Mouse (Mus musculus) ovary, postnatal 36 days (tissue): ENCODE measurements around the gene Ltc4s.

Experiments used
- DNase-seq: peaks from one replicate; pipeline ENCODE4 v3.0.0; 2022; ENCODE audit warnings: low spot score, mixed read lengths

Ltc4s gene

DNA sequence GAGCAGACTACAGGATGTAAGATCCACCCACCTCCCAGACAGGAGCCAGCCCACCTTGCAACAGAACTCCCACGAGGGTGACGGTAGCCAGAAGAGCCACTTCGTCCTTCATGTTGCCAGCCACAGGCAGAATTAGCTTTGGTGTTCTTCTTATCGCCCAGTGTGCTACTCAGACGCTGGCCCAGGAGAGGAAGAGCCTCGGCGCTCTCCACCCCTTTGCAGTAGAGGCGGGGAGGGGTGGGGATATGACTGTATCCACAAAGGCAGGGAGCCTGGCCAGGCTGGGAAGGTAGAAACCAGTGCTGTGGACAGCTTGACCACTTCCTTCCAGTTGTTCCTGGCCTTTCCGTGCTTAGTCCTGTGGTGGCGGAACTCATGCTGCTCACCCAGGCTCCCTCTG is at the start of gene Ltc4s:
Gene Ltc4s, minus strand, starts transcription at position 293 of the 400 bp plus-strand sequence.
- DNase-seq: no peak

DNA sequence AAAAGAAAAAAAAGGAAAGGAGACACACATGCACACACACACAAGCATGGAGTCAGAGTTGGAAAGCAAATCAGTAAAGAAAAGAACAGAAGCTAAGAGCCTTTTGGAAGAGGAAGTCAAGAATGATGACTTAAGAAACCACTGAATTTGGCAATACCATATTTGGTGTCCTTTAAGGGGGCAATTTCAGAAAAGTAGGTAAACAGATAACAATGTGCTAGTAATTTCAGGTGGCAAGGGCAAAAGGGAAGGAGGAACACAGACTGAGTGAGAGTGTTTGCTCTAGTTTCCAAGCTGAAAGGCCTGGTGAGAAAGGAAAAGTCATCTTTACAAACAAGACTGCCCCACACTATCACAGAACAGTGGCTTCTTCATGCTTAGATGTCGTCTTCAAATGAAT is 48.0 kb upstream of the Ltc4s start:
- DNase-seq: no peak

DNA sequence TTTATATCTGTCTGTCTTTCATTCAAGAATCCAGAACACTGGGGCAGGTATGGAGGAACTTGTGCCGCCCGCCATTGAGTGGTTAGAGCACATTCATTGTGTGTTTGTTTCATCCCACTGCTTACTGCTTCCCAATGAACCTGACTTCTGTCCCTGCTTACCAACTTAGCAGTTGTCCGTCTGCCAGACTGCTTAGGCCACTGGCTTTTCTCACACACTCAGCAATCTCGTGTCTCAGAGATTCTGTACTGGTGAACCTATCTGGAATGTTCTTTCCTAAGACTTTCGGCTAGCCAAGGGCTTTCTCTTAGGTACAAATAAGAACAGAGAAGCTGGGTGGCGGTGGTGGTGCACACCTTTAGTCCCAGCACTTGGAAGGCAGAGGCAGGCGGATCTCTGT is 47.3 kb upstream of the Ltc4s start:
- no peak for DNase-seq

DNA sequence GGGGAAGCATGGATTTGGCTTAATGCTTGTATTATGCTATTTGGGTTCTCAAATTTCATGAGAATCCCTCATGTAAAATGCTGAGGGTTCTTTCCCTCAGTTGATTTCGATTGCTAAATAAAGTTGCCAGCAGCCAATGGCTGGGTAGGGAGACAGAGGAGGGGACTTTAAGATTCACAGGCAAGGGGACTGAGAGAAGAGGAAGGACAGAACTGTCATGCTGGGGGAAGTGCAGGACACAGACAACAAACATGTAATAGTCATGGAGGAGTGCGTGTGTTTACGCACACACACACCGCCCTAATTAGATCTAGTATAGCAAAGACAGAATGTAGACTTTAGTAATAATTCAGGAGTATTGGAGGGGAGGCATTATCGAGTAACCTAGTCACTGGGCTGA is 46.8 kb upstream of the Ltc4s start:
- DNase-seq: no peak

DNA sequence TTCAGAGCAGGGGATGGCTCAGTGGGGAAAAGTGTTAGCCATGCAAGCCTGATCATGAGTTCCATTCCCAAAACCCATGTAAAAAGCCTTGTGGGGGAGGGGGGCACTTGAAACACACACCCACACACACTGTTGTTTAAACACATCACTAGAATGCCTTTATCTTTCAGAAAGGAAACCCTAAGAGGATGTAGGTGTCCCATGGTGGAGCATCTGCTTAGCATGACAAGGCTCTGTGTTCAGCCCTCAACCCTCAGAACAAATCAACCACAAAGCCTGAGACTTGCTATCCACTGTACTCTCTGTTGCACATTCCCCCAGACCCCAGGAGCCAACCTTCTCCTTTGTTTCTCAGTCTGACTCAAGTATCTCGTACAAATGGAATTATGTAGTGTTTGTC is 41.6 kb upstream of the Ltc4s start:
- DNase-seq: no peak

DNA sequence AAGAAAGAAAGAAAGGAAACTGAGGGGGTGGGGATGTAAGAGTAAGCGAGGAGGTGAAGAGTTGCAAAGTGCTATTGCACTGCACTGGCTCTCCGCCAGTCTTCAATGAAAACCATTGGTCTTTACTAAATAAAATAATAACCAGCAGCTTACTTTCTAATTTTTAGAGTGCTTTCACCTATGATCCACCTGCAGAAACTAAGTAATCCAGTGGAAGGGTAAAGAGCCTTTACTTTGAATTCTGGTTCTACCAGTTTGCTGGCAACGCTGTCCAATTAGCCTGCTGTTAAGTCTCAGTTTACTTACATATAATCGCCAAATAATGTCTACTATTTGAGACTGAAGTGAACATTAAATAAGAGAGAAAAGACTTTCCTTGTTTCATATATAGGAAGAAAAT is 40.6 kb upstream of the Ltc4s start:
- DNase-seq: no peak

DNA sequence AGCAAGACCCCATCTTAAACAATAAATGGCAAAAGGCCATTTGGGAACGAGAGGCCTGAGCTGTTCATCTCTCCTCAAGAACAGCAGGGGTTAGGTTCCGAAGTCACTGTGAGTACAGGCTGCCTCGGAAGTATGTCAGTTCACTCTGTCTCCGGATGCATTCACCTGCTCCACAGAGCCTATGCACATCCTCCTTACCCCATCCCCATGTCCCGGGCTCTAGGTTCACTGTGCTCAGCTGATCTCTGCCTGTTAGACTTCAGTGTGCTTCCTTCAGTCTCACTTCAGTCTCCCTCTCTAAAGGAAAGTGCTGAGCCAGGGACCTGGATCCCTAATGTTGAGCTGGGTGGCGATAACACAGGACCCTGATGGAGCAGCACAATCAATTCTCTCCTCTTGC is 39.3 kb upstream of the Ltc4s start:
- DNase-seq: no peak

DNA sequence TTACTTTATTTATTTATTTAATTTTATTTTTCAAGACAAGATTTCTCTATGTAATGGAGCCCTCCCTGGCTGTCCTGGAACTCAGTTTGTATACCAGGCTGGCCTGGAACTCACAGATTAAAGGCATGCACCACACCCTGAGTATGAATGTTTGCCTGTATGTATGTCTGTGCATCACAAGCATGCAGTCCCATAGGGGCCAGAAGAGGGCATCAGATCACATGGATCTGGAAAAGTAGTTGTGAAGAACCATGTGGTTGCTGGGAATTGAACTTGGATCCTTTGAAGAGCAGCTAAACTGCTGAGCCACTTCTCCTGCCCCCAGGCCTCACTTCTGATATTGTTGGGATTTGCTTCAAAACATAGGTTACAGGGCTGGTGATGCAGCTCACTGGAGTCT is 38.6 kb upstream of the Ltc4s start:
- DNase-seq: no peak

DNA sequence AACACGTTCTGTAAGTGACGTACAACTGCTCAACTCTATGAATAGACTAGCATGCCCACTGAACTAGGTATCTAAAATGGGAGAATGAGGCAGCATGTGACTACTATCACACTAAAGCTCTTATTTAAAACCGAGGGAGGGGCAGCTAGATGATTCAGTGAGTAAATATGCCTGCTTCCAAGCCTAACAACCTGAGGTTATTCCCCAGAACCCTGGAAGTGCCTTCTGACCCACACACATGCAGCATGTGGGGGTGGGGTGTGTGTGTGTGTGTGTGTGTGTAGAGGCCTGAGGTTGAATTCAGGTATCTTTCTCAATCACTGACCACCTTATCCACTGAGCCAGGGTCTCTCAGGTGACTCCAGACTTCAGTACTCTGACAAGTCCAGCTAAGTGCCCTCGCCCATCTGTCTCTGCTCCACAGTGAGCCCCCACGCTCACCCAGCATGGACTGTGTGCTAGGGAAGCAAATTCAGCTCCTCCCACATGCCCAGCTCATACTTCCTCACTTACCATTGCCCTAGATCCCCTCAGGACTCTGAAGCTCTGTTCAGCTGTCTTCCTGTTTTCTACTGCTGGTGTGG is 37.2 kb upstream of the Ltc4s start:
- no peak for DNase-seq

DNA sequence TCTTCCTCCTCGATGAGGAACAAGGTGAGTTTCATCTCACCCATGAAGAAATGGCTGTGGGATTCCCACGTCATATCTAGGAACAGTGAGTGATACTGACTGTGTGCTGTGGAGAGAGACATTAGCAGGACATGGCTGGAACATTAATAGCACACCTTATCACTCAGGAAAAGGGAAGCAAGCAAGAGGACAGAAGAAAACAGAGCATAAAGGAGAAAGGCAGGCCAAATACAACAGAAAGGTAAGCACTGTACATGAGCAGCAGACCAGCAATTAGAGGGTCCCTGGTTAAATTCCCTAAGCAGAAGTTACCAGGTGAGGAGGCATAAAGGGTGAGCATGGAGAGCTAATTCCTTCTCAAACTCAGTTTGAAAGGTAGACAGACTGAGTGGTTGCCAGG is 36.7 kb upstream of the Ltc4s start:
- no peak for DNase-seq

DNA sequence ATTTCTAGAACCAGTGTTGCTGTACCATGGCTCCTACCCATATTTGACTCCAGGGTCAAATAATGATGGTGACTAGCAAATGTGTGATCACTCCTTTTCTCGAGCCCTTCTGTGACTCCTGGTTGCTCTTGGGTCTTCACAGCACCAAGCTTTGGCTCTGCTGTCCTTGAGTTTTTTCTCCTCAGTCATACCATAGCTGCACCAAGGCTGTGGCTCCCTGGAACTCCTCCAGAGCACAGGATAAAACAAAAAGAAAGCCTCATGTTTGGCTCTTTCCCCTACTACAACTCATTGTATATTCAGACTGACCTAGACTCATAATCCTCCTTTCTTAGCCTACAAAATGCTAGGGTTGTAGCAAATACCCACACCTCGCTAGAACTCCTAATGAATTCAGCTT is 34.4 kb upstream of the Ltc4s start:
- DNase-seq: no peak

DNA sequence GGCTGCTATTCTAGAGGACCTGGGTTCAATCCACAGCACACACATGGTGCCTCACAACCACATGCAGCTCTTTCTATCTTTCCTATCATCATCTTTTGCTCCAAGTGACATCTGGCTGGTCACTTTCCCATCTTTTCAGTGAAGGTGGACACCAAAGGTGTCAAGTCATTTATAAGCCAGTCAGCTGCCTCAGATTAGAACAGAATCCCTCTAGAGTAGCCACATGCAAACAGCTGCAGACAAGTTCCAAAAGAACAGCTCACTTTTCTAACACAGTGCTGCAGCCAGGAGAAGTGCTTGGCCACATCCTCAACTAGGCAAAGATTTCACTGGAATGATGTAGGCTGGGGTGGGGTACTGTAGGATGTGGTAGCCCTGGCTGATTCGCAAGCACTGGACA is 31.5 kb upstream of the Ltc4s start:
- no peak for DNase-seq

DNA sequence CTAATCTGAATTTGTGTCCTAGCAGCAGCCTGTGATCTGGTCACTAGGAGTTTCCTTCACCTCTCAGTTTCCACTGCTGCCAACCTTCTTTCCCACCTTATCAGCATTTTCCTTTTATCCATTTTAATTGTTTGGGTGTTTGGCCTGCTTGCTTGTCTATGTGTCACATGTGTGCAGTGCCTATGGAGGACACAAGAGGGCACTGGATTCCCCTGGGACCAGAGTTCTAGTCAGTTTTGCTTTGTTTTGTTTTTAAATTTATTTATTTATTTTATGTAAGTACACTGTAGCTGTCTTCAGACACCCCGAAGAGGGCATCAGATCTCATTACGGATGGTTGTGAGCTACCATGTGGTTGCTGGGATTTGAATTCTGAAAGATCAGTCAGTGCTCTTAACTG is 30.7 kb upstream of the Ltc4s start:
- DNase-seq: no peak

DNA sequence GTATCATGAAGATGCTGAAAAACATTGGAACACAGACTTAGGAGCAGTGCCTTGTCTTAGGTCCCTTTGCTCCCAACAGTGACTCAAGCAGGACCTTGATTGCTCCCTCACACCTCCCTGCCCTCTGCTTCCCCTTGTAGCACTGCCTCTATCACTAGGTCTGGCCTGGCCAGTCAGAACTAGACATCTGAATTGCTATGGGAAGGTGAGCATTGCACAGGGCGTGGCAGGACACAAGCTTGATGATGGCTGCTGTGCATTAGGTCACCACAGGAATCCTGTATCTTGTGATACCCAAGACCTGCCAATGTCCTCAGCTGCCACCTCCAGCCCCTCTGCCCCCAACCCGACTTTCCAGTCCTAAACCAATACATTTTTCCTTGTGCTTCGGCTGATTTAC is 28.6 kb upstream of the Ltc4s start:
- no peak for DNase-seq

DNA sequence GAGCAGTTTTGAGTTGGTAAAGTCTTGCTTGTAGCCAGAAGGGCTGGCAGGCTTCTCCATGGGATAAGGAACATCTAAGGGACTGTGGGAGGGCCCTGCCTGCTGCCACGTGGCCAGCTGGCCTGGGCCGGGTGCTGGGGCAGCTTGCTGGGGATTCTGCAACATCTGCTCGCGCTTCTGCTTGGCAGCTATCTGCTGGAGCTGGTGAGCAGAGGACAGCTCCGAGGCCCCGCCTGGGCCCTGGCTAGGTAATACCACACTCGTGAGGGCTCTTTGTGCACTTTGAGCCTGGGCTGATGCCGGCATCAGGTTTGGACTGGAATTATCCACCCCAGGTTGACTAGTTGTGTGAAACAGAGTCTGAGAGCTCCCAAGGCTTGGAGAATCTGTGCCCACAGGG is 27.5 kb upstream of the Ltc4s start:
- peak; percentile 31 for DNase-seq

DNA sequence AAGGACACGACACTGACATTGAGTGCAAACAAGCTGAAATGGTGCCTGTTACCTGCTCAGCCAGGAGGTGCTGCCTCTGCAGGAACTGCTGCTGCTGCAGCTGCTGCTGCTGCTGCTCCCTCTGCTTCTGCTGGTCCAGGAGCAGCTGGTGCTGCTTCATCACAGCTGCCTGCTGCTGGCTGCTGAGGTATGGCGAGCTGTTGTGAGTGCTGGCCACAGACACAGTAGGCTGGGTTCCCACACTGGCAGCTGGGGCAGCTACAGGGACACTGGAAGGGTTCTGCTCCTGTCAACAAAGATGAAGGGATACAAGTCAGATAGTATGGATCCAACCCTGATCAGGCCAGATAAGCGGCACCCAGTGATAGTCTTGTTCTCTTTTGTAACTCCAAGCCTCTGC is 24.8 kb upstream of the Ltc4s start:
- DNase-seq: no peak

DNA sequence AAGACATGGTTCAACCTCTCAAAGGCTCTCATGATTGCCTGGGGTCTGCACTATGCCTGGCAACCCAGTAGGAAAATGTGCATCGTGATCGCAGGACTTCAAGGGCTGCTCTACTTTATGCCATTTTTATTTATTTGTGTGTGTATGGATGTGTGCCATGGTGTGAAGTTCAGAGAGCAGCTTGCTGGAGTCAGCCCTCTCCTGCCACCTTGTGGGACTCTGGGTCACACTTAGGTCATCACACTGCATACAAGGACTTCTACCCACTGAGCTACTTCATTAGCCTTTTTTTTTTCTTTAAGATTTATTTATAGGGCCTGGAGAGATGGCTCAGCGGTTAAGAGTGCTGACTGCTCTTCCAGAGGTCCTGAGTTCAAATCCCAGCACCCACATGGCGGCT is 23.6 kb upstream of the Ltc4s start:
- no peak for DNase-seq

DNA sequence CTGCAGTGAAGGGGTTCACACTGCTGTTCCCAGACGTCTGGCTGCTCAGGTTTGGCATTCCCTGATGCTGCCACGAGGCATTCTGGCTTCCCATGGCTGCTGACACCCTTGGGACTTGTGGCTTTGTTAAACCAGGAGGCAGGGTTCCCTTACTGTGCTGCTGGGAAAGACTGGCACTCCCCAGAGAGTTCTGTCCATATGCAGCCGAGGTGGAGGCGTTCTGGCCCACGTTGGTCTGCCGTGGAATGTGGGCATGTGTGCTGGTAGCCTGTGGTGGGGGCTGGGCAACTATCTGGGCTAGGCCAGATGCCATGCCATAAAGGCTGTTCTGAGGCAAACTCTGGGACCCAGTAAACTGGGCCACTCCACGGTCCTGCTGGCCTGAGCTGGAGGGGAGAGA is 19.9 kb upstream of the Ltc4s start:
- DNase-seq: no peak

DNA sequence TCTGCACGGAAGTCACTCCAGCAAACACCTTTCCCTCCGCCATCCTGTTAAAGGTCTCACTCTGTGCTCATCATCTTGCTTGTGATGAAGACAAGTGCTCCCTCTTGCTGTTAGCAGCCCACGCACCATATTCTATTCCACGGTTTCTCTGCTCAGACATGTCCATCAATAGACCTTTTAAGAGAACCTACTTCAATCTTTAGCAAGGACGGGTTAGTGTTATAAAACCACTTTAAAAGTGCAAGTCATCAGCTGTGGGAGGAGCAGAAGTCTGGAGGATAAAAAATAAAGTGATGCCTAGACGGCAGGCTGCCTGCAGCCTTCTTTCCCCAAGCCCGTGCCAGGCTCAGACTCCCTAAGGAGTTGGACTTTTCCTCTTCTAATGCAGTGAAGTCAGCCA is 18.2 kb upstream of the Ltc4s start:
- no peak for DNase-seq

DNA sequence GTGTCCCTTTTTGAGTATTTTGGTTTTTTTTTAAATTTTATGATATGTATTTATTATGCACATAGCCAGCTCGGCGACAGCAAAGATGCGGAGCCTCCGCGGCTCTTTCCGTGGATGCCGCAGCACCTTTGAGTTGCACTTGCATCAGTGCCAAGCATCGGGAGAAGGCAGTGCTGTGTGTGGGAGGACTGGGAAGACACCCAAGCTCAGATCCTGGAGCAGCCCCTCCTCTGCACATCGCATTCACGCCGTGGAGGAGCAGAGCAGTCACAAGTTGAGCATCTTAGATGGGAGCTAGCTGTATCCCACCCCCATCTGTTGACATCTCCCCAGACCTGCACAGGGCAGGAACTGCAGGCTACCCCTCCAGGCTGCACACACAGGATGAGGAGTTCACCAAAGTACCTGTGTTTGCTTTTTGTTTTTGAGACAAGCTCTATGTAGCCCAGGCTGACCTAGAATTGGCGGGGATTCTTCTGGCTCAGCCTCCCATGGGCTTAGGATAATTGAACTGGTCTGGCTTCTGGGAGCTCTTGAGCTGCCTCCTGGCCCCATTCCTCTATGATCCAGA is 15.7 kb upstream of the Ltc4s start:
- DNase-seq: no peak

DNA sequence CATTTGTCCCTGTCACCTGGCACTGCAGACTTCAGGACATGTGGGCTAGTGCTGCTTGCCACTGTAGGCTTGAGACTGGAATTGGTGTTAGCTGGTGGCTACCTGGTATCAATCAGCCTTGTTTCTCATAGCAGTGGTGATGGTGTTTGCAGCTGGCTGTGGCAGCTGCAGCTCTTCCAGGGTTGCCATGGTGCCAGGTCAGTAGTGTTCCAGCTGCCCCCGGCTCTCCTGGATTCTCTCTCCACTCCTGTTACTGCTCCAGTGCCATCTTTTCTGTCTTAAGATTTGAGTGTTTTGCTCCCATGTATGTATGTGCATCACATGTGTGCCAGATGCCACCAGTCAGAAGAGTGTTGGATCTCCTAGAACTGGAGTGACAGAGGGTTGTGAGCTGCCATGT is 15.0 kb upstream of the Ltc4s start:
- no peak for DNase-seq

DNA sequence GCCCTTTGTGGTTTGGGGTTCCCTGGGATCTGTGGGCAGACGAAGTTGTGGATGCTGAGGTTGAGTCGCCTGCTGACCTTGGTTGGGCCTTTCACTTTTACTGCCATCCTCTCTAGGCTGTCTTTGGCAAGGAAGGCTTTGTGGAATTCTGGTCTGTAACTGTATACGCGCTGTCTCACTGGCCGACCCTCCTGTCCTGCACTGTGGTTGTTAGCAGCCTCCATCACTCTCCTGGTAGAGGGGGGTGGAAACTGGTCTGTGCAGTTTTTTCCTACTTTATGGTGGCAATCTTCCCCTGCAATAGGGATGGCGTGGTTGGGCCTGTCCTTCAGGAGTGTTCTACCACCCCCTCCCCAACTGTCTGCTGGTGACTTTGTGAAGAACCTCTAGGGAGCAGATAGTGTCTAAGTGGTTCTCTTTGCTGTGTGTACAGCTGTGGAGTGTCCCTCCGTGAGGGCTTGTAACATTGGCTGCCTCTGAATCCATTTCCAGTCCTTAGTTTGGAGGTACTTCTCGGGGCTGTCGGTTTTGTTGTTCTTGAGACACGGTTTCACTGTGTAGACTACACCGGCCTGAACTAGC is 14.4 kb upstream of the Ltc4s start:
- DNase-seq: no peak

DNA sequence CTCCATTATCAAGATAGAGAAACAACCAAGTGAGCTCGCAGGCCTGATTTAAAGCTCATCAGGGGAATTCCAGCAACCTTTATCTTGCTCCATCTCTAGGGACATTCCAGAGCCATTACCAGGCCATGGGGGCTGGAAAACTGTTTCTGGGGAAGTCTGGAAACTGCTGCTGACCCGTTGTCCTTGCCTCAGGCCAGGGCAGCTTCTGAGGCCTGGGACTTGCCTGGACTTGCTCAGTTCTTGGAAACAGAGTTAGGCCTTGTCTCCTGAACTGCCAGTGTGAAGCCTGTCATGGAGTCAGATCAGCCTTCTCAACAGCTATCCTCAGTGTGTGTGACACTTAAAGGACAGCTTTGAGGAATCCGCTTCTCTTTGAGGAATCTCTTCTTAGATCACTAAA is 13.8 kb upstream of the Ltc4s start:
- no peak for DNase-seq

DNA sequence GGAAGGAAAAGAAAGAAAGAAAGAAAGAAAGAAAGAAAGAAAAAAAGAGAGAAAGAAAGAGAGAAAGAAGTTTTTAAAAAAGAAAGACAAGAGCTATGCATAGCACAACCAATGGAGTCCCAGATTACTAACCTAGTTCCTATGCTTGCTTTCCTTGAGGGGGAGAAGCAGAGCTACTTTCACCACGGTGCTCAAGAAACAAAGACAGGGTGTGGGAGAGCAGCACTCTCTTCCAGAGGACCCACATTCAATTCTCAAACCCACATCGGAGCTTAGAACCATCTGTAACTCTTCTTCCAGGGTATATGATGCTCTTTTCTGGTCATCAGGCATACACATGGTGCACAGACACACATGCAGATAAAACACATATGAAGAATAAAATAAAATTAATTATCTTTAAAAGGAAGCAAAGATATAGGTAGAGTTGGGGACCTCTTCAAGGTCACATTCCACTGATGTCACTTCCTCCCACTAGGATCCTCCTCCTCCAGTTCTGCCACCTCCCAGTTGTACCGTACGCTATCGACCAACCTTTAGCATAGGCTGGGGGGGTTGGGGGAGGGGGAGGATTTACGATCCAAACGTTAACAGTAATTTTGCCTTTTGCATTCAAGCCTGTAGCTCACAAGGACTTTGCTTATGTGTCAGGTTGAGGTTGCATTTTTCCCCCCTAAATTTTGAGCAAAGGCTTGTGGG is 10.2 kb upstream of the Ltc4s start:
- no peak for DNase-seq
